Mouse (Mus musculus) forebrain, embryonic 14.5 days (tissue): ENCODE data around the gene Llgl2. TPM values are rescaled to one million over a fixed set of nuclear protein-coding genes. Genes with fewer than 3 reads are reported as not detected.
A peak's percentile ranks its signal among the peaks of the same experiment; 100 is the strongest.

Experiments used
- ATAC-seq: fragments of 200-750 bp; cut with Nextera tagmentation; 2 replicates; pipeline ENCODE4 v1.8.0; 2017; ENCODE audit warnings: mild to moderate bottlenecking, moderate library complexity
- DNase-seq: peaks from one replicate; pipeline ENCODE4 v3.0.0-alpha.2; 2015; ENCODE audit warnings: low spot score
- H3K27ac ChIP-seq: fragments of 300-500 bp; sonication (generic); 2 replicates; pipeline ENCODE4 v1.5.1; 2014; ENCODE audit warnings: low read depth, mild to moderate bottlenecking, control low read depth, low read length, moderate library complexity
- H3K27me3 ChIP-seq: fragments of 300-500 bp; sonication (generic); replicated peaks from 2 replicates; pipeline ENCODE4 v1.6.1; 2014; ENCODE audit warnings: low read length, control low read depth, mixed read lengths; ENCODE audit not compliant: control insufficient read depth, insufficient read depth
- H3K36me3 ChIP-seq: fragments of 300-500 bp; sonication (generic); 2 replicates; pipeline ENCODE4 v1.6.1; 2014; ENCODE audit warnings: low read length, control low read depth; ENCODE audit not compliant: control insufficient read depth, insufficient read depth
- H3K4me1 ChIP-seq: fragments of 300-500 bp; sonication (generic); 2 replicates; pipeline ENCODE4 v1.6.1; 2014; ENCODE audit warnings: antibody characterized with exemption, low read length, control low read depth; ENCODE audit not compliant: control insufficient read depth, insufficient read depth
- H3K4me2 ChIP-seq: fragments of 300-500 bp; sonication (generic); 2 replicates; pipeline ENCODE4 v1.6.1; 2014; ENCODE audit warnings: mild to moderate bottlenecking, control low read depth, low read length
- H3K4me3 ChIP-seq: fragments of 300-500 bp; sonication (generic); 2 replicates; pipeline ENCODE4 v1.5.1; 2014; ENCODE audit warnings: low read depth, low read length, control low read depth
- H3K9ac ChIP-seq: fragments of 300-500 bp; sonication (generic); 2 replicates; pipeline ENCODE4 v1.6.1; 2014; ENCODE audit warnings: mild to moderate bottlenecking, low read length, control low read depth, moderate library complexity
- H3K9me3 ChIP-seq: fragments of 300-500 bp; sonication (generic); replicated peaks from 2 replicates; pipeline ENCODE4 v1.6.1; 2016; ENCODE audit warnings: low read length, control low read depth, mixed read lengths; ENCODE audit not compliant: control insufficient read depth
- WGBS: fragments of 180-500 bp; shearing (Covaris S2); extraction: QIAGEN DNeasy Blood & Tissue Kit; methylation state at CpG from one replicate; pipeline ENCODE4 v1.1.7; 2014; 5-methylcytosine and 5-hydroxymethylcytosine counted together
- polyA plus RNA-seq: library from polyadenylated mRNA; unstranded; fragments of >200 nt; fragmentation: Nextera tagmentation; extraction: Ambion mirVana; gene quantifications from 2 replicates; pipeline ENCODE4 v1.2.1, GENCODE M21; 2014

The Llgl2 gene
- polyA plus RNA-seq, 1 experiment from 2014 or later, result 0.70 TPM

DNA sequence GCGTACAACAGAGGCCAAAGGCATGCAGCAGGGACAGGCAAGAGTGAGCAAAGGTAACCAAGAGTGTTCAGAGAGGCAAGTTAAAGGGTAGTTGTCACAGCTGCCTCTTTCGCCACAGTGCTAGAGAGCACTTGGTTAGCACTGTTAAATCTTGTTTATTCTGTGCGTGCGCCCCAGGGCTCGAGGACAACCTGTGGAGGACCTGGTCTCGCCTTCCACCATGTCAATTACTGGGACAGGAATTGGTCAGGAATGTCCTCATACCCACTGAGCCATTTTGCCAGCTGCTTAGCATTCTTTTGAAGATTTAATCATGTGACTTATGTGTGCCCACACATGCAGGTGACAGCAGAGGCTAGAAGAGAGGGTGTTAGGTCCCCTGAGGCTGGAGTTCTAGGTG is 65.3 kb downstream of the Llgl2 start:
- no peak overlapping the region for H3K4me2 ChIP-seq
- no peak for ATAC-seq
- WGBS, result 82% methylated on average over 6 of the region's 6 CpGs

GRCm38 (mm10) chr11:115892213-115892612 is 68.4 kb downstream of the Llgl2 start:
- ATAC-seq, result no peak
- no peaks in the 10 kb centered on the region for H3K27me3 ChIP-seq
- no peaks in the 10 kb centered on the region for H3K9me3 ChIP-seq
- no peaks in the 10 kb centered on the region for H3K4me1 ChIP-seq
- no peak overlapping the region for H3K27ac ChIP-seq
- peaks cover 40% of the 10 kb centered on the region for H3K36me3 ChIP-seq
- no peak for DNase-seq
- 70% methylated on average over 6 of the region's 6 CpGs for WGBS
- no peak overlapping the region for H3K4me2 ChIP-seq
- H3K9ac ChIP-seq, result no peak overlapping the region
- H3K4me3 ChIP-seq, result no peak overlapping the region

More for the DNA sequence above, 65.3 kb downstream of the Llgl2 start:
- H3K4me1 ChIP-seq, result no peaks in the 10 kb centered on the region
- H3K9me3 ChIP-seq, result no peaks in the 10 kb centered on the region
- no peak overlapping the region for H3K27ac ChIP-seq
- H3K27me3 ChIP-seq, result no peaks in the 10 kb centered on the region
- H3K36me3 ChIP-seq, result peaks cover 18% of the 10 kb centered on the region
- DNase-seq, result no peak
- no peak overlapping the region for H3K9ac ChIP-seq
- H3K4me3 ChIP-seq, result no peak overlapping the region

DNA sequence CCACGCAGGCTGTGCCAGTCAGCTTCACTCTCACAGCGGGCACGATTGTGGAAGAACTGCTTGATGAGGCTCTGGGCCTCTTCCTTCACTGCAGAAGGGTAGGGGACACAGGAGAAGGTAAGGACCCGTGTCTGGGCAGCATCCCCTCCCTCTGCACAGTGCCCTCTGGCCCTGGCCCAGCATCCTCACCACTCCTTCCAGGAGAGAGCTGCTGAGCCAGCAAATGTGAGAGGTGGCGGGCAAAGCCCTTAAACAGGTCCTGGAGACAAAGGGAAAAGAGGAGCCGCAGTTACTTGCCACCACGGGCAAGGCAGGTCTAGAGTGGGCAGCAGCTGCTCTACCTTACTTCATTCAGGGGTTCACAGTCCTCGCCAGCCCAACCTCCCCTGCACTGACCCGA is 69.2 kb downstream of the Llgl2 start:
- Histone ChIP-seq H3K27me3 (no peaks in the 10 kb centered on the region), H3K9ac (no peak overlapping the region), H3K4me1 (no peaks in the 10 kb centered on the region), H3K4me3 (no peak overlapping the region), H3K9me3 (no peaks in the 10 kb centered on the region), H3K4me2 (no peak overlapping the region), H3K36me3 (peaks cover 40% of the 10 kb centered on the region), H3K27ac (no peak overlapping the region)
- ATAC-seq (no peak), DNase-seq (no peak)
- WGBS, result 89% methylated on average over 9 of the region's 9 CpGs

DNA sequence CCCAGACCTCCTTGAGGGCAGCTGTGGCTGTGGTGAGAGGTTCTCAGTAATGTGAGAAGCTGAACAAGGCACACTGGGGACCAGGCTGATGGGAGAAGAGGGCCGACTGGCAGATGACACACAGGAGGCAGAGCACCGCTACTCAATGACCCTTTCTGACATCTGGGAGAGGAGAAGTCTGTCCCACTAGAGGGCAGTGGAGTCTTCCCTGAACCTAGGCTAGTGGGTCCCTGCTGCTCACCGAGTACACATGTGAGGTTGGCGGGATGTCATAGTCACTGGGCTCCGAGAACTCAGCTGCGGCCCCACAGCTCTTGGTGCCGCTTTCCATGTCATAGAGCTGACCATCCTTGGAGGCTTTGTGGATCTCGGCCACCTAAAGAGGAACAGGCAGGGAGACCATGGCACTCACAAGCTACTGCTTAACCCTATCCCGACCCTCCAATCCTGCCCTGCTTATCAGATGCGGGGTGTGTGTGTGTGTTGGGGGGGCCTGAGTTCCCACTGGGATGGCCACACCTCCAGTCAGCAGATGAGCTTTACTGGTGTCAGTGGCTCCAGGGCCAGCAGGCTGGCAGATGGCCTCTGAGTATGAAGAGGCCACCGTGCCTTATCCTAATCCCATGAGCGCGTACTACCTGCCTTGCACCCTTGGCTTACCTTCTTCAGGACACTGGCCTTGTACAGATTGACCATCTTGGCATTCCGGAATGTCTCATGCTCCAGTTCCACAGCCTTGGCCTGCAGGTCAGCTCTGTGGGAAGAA is 71.1 kb downstream of the Llgl2 start:
- 79% methylated on average over 14 of the region's 14 CpGs for WGBS
- DNase-seq, result no peak
- peaks cover 40% of the 10 kb centered on the region for H3K36me3 ChIP-seq

DNA sequence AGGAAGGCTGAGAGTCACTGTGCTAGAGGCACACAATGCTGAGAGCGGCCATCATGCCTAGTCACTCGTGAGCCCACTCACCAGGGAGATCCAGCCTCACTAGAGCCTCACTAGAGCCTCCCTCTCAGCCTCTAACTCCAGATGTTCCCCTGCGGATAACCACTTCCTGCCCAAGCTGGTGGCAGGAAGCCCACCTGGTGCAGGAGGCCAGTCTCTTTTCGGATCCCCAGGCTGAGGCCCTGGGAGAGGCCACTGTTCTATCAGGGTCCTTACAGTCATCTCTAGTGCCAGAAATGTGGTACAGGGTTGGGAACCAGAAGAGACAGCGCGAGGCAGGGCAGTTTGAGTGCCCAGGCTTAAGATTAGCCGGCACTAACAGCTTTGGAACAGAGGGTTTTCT is 74.6 kb downstream of the Llgl2 start:
- Histone ChIP-seq H3K4me2 (no peak overlapping the region), H3K9me3 (no peaks in the 10 kb centered on the region), H3K36me3 (peaks cover 31% of the 10 kb centered on the region), H3K27ac (no peak overlapping the region), H3K9ac (no peak overlapping the region), H3K4me3 (no peak overlapping the region), H3K27me3 (no peaks in the 10 kb centered on the region), H3K4me1 (no peaks in the 10 kb centered on the region)
- 93% methylated on average over 7 of the region's 7 CpGs for WGBS
- DNase-seq (no peak), ATAC-seq (no peak)

More for the DNA sequence above, 71.1 kb downstream of the Llgl2 start:
- Histone ChIP-seq H3K4me3 (no peak overlapping the region), H3K4me2 (no peak overlapping the region), H3K4me1 (no peaks in the 10 kb centered on the region), H3K27me3 (no peaks in the 10 kb centered on the region), H3K9ac (no peak overlapping the region), H3K9me3 (no peaks in the 10 kb centered on the region), H3K27ac (no peak overlapping the region)
- ATAC-seq, result no peak

- DNase-seq, result peak; percentile 11
- H3K4me2 ChIP-seq, result no peak overlapping the region
- H3K36me3 ChIP-seq, result peaks cover 27% of the 10 kb centered on the region
- no peaks in the 10 kb centered on the region for H3K4me1 ChIP-seq
- H3K9me3 ChIP-seq, result no peaks in the 10 kb centered on the region
- H3K27ac ChIP-seq, result no peak overlapping the region
- no peak overlapping the region for H3K4me3 ChIP-seq
- no peaks in the 10 kb centered on the region for H3K27me3 ChIP-seq
- no peak for ATAC-seq
- no peak overlapping the region for H3K9ac ChIP-seq
- 35% methylated on average over 4 of the region's 4 CpGs for WGBS
These were observed 75.0 kb downstream of the Llgl2 start for GRCm38 (mm10) chr11:115898886-115899285.

- H3K9ac ChIP-seq, result no peak within 1 kb of the TSS
- H3K4me2 ChIP-seq, result no peak within 1 kb of the TSS
- 33% methylated on average over 16 of the region's 16 CpGs for WGBS
- no peak within 1 kb of the TSS for H3K27ac ChIP-seq
- H3K27me3 ChIP-seq, result no peaks in the 10 kb centered on the region
- H3K4me1 ChIP-seq, result no peaks in the 10 kb centered on the region
- no peaks in the 10 kb centered on the region for H3K9me3 ChIP-seq
- H3K4me3 ChIP-seq, result no peak within 1 kb of the TSS
- DNase-seq (no peak), ATAC-seq (no peak)
- peaks cover 23% of the 10 kb centered on the region for H3K36me3 ChIP-seq
These were observed 75.8 kb downstream of the Llgl2 start, which contains the start of gene Smim5 for GRCm38 (mm10) chr11:115899486-115900266. Smim5 (plus strand) TSS chr11:115899966.

DNA sequence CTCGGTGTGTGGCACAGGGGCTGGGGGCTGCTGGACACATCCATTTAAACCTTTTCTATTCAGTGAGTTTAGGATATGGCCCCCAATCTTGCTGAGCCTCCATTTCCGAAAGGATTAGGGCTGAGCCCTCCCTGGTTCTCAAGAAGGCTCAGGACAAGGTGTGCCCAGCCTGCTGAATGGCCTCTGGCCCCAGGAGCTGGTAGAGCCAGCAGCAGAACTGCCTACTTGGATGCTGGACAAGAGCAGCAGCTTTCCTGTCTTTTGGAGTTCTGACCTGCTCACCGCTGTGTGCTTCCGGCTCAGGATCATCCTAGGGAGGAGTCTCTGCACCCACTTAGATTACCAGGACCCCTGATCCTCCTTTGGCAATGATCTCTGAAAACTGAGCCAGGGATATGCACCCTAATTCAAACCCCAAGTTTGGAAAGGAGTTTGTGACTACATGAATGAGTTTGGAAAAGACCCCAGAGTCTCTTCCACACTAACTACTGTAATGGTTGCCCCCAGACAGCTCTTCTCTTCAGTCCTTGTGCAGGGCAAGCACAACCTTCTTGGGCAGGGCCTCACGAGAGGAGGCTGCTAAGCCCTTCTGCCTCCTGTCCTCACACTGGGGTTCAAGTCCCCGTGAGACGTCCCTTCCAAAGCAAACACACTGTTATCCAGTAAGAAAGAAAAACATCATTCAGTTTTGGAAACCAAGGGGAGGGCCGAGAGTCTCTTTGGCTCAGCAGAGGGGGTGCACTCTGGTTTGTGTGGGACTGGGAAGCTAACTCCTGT is 76.9 kb downstream of the Llgl2 start:
- WGBS, result 78% methylated on average over 8 of the region's 8 CpGs
- no peak overlapping the region for H3K27ac ChIP-seq
- no peak for ATAC-seq
- H3K9me3 ChIP-seq, result no peaks in the 10 kb centered on the region
- H3K4me1 ChIP-seq, result no peaks in the 10 kb centered on the region
- no peak overlapping the region for H3K9ac ChIP-seq
- H3K4me3 ChIP-seq, result no peak overlapping the region
- H3K4me2 ChIP-seq, result no peak overlapping the region
- peaks cover 14% of the 10 kb centered on the region; the same call in 1 of the 2 replicates for H3K36me3 ChIP-seq
- DNase-seq, result no peak
- no peaks in the 10 kb centered on the region for H3K27me3 ChIP-seq
